Mouse (Mus musculus) retina, embryonic 14.5 days (tissue): ENCODE measurements around the gene Bcat2.
A peak's percentile ranks its signal among the peaks of the same experiment; 100 is the strongest.

Source experiments
- DNase-seq: peaks from one replicate; pipeline ENCODE4 v3.0.0-alpha.2; 2015; ENCODE audit warnings: low spot score

Bcat2 gene

DNA sequence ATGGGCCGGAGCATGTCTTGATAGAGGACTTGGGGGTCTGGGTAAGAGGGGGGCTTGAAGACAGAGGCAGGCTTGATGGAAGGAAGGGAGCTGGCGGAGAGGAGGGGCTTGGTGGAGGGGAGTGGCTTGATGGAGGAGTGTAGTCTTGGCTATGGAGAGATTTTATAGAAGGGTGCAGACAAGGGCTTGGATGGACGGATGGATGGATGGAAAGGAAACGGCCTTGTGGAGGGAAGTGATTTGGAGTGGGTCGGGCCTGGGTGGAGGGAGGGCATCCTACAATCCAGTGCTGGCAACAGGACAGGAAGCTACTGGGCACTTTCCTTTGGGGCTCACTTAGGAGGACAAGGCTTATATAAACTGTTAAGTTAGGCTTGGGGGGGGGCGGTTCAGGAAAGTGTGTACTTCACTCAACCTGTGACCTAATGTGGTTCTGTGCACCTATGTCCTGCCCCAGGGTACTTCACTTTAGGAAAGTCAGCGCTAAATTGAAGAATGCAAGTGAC, 56.7 kb downstream of the Bcat2 start:
- no peak for DNase-seq

- DNase-seq, result no peak
These were observed 57.3 kb downstream of the Bcat2 start, which contains the start of gene Rasip1 for GRCm38 (mm10) chr7:45627261-45627660. Gene Rasip1, plus strand, starts transcription at chr7:45627488.

DNA sequence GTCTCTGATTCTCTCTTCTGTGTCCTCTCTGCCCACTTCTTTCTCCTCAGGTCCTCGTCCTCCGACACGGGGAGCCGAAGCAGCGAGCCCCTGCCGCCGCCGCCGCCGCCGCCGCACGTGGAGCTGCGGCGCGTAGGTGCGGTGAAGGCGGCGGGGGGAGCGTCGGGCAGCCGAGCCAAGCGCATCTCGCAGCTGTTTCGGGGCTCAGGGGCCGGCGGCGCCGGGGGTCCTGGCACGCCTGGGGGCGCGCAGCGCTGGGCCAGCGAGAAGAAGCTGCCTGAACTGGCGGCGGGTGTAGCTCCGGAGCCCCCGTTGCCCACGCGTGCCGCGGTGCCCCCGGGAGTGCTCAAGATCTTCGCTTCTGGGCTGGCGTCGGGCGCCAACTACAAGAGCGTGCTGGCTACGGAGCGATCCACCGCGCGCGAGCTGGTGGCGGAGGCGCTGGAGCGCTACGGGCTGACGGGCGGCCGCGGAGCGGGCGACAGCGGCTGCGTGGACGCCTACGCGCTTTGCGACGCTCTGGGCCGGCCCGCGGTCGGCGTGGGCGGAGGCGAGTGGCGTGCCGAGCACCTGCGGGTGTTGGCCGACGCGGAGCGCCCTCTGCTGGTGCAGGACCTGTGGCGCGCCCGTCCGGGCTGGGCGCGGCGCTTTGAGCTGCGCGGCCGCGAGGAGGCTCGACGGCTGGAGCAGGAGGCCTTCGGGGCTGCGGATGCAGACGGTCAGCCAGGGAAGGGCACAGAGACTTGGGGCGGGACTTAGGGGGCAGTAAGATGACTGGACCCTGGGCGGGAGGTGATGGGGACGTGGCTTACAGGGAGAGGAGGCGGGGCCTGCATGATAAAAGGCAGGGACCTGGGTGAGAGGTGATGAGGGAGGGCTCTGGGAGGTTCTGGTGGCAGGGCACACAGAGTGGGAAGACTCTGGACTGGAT, 58.7 kb downstream of the Bcat2 start:
- peak; percentile 94 for DNase-seq

GRCm38 (mm10) chr7:45630064-45630907, 60.3 kb downstream of the Bcat2 start:
- peak; percentile 47 for DNase-seq

DNA sequence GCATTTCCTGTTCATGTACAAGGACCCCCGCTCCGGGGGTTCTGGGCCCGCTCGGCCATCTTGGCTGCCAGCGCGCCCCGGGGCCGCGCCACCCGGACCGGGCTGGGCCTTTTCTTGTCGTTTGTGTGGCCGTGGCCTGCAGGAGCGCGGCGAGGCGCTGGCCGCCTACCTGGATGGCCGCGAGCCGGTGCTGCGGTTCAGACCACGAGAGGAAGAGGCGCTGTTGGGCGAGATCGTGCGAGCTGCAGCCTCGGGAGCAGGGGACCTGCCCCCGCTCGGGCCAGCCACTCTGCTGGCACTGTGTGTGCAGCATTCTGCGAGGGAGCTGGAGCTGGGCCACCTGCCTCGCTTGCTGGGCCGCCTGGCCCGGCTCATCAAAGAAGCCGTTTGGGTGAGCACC, 62.5 kb downstream of the Bcat2 start:
- DNase-seq, result peak; percentile 56

- DNase-seq, result no peak
These were observed 65.2 kb downstream of the Bcat2 start for GRCm38 (mm10) chr7:45634946-45635681.

DNA sequence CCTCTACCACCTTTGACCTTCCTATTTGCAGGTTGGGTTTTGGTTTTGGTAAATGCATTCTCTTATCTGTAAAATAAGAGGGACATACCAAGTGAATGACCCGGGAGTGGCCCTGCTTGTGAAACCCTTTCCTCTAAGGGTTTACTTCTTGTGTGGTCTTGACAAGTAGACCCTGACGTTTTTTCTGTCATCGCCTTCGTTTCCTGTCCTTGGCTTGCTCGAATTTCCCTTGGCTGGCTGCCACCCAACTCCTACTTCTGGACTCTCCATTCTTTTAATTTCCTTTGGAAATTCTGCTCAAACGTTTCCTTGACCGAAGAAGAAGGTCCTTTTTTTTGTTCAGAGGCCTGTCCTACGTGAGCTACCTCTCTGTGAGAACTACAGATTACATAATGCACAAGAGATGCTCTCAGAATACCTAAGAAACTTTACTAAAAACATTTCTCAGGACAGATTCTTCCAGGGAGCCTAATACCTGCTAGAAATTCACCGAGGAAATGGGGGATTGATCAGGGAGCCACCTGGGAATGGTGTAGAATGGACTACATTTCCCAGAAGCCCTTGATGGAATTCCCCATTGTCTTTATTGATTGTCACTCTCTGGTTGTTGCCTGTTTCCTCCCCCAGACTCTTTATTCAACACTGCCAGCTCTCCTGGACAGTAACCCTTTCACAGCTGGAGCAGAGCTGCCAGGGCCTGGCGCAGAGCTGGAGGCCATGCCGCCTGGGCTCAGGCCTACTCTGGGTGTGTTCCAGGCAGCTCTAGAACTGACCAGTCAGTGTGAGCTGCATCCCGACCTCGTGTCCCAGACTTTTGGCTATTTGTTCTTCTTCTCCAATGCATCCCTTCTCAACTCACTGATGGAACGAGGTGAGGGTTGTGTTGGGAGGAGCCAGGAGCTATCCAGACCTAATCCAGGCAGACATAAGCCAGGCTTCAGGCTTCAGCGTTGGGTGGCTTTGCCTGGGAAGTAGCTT, 66.0 kb downstream of the Bcat2 start:
- no peak for DNase-seq

DNA sequence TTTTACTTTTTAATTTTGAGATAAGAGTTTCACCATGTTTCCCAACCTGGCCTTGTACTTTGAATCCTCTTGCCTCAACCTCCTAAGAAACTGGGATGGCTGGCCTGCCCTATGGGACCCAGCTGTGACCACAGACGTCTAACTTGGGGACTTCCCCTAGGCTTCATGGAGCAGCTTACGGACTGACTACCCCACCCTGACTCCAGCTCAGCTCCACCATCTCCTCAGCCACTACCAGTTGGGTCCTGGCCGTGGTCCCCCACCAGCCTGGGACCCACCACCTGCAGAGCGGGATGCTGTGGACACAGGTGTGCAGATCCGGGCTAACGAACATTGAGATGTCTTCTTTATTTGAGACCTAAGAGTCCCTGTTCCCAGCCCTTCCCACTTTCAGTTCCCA, 67.8 kb downstream of the Bcat2 start:
- DNase-seq, result no peak

GRCm38 (mm10) chr7:45638623-45639401, 68.9 kb downstream of the Bcat2 start:
- peak; percentile 99 for DNase-seq
